Mouse (Mus musculus) small intestine, adult 2 months (tissue): ENCODE data around the gene Ablim1. TPM values are rescaled to one million over a fixed set of nuclear protein-coding genes. Genes with fewer than 3 reads are reported as not detected.

Source experiments
- H3K27ac ChIP-seq: fragments of 200-500 bp; 2 replicates; pipeline ENCODE4 v1.5.1; 2012; ENCODE audit warnings: low read depth, low read length, control low read depth, inconsistent platforms; ENCODE audit not compliant: insufficient read depth
- H3K27me3 ChIP-seq: fragments of 200-500 bp; 2 replicates; pipeline ENCODE4 v1.6.1; 2012; ENCODE audit warnings: mild to moderate bottlenecking, moderate library complexity, low read length, inconsistent platforms; ENCODE audit not compliant: control insufficient read depth, insufficient read depth
- H3K36me3 ChIP-seq: fragments of 200-500 bp; 2 replicates; pipeline ENCODE4 v1.6.1; 2012; ENCODE audit warnings: mild to moderate bottlenecking, low read length, control low read depth, inconsistent platforms; ENCODE audit not compliant: control insufficient read depth, insufficient read depth
- H3K4me1 ChIP-seq: fragments of 200-500 bp; 2 replicates; pipeline ENCODE4 v1.6.1; 2012; ENCODE audit warnings: low read length, inconsistent platforms, mixed read lengths; ENCODE audit not compliant: control insufficient read depth, insufficient read depth, insufficient read length
- H3K4me3 ChIP-seq: fragments of 200-500 bp; 2 replicates; pipeline ENCODE4 v1.5.1; 2012; ENCODE audit warnings: low read depth, mild to moderate bottlenecking, control low read depth, inconsistent platforms, low read length, moderate library complexity
- CTCF ChIP-seq: fragments of 200-500 bp; IDR thresholded peaks from 2 replicates; pipeline ENCODE4 v1.5.1; 2012; ENCODE audit warnings: low read depth, mild to moderate bottlenecking, control low read depth, inconsistent platforms, low read length, moderate library complexity, mixed read lengths; ENCODE audit not compliant: insufficient replicate concordance, insufficient read length; ENCODE audit errors: extremely low read depth
- POLR2A ChIP-seq: fragments of 200-500 bp; IDR thresholded peaks from 2 replicates; pipeline ENCODE4 v1.6.1; 2012; ENCODE audit warnings: low read depth, mild to moderate bottlenecking, control low read depth, inconsistent platforms, low read length, moderate library complexity
- WGBS: fragments of 180-500 bp; shearing (Covaris S2); methylation state at CpG from one replicate; pipeline ENCODE4 v1.1.7; 2018; 5-methylcytosine and 5-hydroxymethylcytosine counted together
- polyA plus RNA-seq: library from polyadenylated mRNA; depleted of rRNA; stranded (reverse); fragments of >200 nt; gene quantifications from 2 replicates; pipeline ENCODE4 v1.2.3, GENCODE M21; 2012

Gene Ablim1
- polyA plus RNA-seq, 1 experiment = 47.2 TPM

DNA sequence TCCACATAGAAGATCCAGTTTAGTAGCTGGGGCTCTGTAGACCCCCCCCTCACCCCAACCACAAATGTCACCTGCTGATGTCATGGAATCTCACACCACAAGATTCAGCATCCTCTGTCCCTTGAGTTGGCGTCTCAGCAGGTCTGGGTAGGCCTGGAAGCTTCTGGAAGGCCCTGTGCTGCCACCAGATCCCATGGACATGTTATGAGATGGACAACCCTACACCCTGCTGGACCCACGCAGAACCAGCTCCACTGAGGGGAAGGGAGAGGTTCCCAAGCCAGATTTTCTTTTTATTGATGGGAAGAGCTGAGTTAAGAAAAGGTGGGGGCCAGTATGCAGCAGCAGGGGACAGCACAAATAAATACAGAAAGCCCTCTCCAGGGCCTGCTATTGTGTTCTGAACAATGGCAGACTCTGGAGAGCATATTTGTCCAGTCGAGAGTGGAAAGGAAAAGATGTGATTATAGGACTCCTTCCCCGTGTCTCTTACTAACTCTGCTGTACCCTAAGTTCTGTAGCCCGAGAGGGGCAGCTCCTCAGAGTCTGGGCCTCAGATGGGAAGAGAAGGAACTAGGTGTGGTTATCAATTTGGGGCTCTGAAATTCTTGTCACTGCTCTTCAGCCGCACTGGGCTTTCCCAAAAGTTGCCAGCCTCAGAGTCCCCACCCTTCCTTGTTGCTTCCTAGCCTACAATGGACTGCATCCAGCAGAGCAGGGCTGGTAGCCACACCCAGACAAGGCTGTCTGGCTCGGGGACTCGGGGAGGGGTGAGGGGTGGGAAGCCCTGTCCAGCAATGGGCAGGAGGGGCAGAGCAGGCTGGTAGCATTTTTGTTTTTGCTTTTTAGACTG, 286.2 kb downstream of the Ablim1 start:
- no peak for TF ChIP-seq CTCF
- no peak for TF ChIP-seq POLR2A
- Histone ChIP-seq H3K4me3 (no peak overlapping the region), H3K4me1 (no peaks in the 10 kb centered on the region), H3K27me3 (no peaks in the 10 kb centered on the region), H3K36me3 (no peaks in the 10 kb centered on the region), H3K27ac (no peak overlapping the region)
- WGBS = 49% methylated on average over 8 of the region's 8 CpGs

DNA sequence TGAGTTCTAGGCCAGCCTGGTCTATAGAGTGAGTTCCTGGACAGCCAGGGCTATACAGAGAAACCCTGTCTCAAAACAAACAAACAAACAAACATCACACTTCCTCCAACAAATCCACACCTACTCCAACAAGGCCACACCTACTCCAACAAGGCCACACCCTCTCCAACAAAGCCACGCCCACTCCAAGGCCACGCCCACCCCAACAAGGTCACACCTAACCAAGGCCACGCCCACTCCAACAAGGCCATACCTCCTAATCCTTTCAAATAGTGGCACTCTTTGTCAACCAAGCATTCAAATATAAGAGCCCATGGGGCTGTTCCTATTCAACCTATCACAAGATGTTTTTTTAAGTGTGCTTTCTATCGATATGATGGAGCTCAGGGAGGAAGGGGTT, 288.2 kb downstream of the Ablim1 start:
- H3K36me3 ChIP-seq = no peaks in the 10 kb centered on the region
- 69% methylated on average over 4 of the region's 4 CpGs for WGBS
- no peaks in the 10 kb centered on the region for H3K27me3 ChIP-seq
- no peaks in the 10 kb centered on the region for H3K4me1 ChIP-seq
- no peak overlapping the region for H3K27ac ChIP-seq
- no peak for TF ChIP-seq POLR2A
- no peak for TF ChIP-seq CTCF
- H3K4me3 ChIP-seq = no peak overlapping the region

DNA sequence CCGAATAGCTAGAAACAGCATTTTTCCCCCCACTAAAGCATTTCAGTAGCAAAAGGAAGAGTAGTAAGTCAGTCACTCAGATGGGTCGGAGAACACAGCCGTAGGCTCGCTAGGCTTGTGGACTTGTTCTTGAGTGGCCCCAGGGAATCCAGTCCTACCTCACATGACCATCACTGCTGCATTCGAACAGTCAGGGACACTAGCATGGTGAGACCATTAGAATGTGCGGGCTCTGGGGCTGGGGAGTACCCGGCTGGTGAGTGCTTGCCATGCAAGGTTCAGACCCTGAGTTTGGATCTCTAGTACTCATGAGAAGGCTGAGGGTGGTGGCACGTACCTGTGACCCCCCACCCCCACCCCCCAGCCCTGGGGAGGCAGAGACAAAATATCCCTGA, 296.9 kb downstream of the Ablim1 start:
- Histone ChIP-seq H3K4me1 (no peaks in the 10 kb centered on the region), H3K27ac (no peak overlapping the region; the same call in 1 of the 2 replicates), H3K4me3 (no peak overlapping the region), H3K27me3 (no peaks in the 10 kb centered on the region), H3K36me3 (no peaks in the 10 kb centered on the region)
- TF ChIP-seq CTCF (no peak), POLR2A (no peak)
- WGBS = 75% methylated on average over 8 of the region's 8 CpGs

DNA sequence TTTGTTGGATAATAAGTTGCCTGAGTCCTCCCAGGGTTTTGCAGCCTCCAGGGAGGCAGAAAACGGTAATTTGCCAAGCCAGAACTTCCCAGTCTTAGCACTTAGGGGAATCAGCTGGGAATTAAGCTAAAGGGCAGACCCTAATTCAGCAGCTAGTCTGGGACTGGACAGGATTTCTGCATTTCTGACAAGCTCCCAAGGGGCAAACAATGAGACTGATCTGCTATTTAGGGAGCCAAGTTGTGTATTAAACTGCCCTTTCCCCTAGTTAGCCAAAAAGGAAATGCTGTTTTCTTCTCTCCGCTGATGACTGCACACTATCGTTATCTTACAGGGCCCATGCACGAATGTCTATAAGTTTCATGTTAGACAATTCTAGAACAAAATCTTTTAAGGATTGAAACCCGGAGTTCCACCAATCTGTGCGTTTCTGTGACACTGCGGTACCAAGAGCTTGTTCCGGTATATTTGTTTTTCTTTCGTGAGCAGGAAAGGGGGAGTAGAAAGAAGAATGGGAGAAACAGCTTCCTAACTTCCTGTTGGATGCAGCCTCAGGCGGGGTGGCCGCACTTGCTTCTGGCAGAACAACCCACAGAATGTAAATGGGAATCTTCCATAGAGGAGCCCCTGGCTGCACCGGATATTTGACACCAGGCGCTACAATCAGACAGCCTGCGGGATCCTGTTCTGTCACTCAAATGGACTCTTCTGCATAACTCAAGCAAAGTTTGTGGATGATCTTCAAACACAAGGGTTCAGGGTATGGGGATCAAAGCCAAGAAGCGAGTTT, 297.5 kb downstream of the Ablim1 start:
- H3K4me1 ChIP-seq = no peaks in the 10 kb centered on the region
- H3K27me3 ChIP-seq = no peaks in the 10 kb centered on the region
- no peak overlapping the region for H3K4me3 ChIP-seq
- WGBS = 50% methylated on average over 15 of the region's 15 CpGs
- H3K27ac ChIP-seq = no peak overlapping the region; the same call in 1 of the 2 replicates
- no peaks in the 10 kb centered on the region for H3K36me3 ChIP-seq
- TF ChIP-seq CTCF (no peak), POLR2A (no peak)

DNA sequence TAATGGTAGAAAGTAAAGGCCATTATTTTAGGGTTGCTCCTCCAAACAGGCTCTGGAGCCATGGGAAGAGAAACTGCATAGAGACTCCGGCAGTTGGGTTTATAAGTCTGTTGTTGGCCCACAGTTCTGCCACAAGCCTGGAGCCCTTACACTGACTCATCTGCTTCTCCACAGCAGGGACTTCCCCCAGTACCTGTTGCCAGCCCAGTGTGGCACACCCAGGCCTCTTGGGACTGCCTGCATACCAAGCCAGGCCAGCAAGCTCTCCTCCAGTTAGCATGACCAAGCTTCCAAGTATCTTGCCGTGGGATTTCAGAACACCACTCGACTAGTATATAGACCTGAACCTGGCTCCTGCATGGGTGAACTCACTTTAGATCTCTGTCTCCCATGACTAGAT, 299.9 kb downstream of the Ablim1 start:
- WGBS = 80% methylated on average over 3 of the region's 3 CpGs
- H3K4me1 ChIP-seq = no peaks in the 10 kb centered on the region
- no peak overlapping the region for H3K27ac ChIP-seq
- no peaks in the 10 kb centered on the region for H3K27me3 ChIP-seq
- no peaks in the 10 kb centered on the region for H3K36me3 ChIP-seq
- no peak for TF ChIP-seq POLR2A
- no peak for TF ChIP-seq CTCF
- no peak overlapping the region for H3K4me3 ChIP-seq

DNA sequence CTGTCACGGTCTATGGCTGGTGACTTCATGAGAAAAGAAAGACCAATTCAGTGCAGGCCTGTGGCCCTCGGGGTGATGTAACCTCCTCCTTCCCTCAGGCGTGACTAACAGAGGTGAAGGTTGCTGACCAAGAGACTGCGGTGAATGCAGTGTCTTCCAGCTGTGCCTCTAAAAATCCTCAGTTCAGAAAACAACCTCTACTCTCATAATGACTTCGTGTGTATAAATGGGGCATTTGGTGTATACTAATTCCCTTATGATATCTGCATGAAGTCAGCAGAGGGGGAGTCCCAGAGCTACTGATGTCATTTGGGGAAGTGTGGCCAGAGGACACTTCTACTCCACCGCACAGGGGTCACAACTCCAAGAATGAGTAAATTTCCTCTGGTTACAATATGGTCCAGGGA, 301.4 kb downstream of the Ablim1 start:
- Histone ChIP-seq H3K27me3 (peaks cover 5% of the 10 kb centered on the region), H3K36me3 (no peaks in the 10 kb centered on the region), H3K4me1 (no peaks in the 10 kb centered on the region), H3K4me3 (no peak overlapping the region), H3K27ac (no peak overlapping the region)
- 78% methylated on average over 6 of the region's 6 CpGs for WGBS
- no peak for TF ChIP-seq CTCF
- no peak for TF ChIP-seq POLR2A

DNA sequence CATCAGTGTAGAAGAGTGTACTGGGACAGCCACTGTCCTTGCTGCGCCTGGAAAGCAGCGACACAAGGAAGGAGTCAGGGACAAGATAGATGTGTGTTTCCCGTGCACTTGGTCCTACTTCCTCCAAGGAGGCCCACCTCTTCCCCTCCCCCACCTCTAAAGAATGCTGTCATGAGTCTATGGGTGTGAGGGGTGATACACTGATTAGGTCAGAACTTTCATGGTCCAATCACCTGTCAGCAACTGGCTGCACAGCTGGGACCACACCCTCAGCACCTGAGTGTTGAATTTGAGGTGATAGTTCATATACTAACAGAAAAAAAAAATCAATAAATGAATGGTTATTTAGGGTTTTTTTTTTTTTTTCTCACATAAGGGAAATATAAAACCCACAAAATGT, 302.7 kb downstream of the Ablim1 start:
- no peaks in the 10 kb centered on the region for H3K36me3 ChIP-seq
- H3K4me3 ChIP-seq = no peak overlapping the region
- H3K27ac ChIP-seq = no peak overlapping the region
- peaks cover 3% of the 10 kb centered on the region; the same call in 1 of the 2 replicates for H3K4me1 ChIP-seq
- WGBS = 59% methylated on average over 3 of the region's 3 CpGs
- TF ChIP-seq CTCF (no peak), POLR2A (no peak)
- H3K27me3 ChIP-seq = peaks cover 16% of the 10 kb centered on the region
